Mouse (Mus musculus) hematopoietic stem cell, adult 5-6 weeks (primary cell): Measurements from ENCODE around the gene Srsf6. TPM values are rescaled to one million over a fixed set of nuclear protein-coding genes. Genes with fewer than 3 reads are reported as not detected.

Experiments
- ATAC-seq, 2 experiments: fragments of 125-278 bp in 1 of 2; replicated peaks in 1 of 2; 2 replicates each; pipeline ENCODE4 v1.8.0; 2016 to 2017; ENCODE audit warnings: inconsistent platforms in 2 of 2, mild to moderate bottlenecking in 2 of 2, moderate number of reproducible peaks in 2 of 2, low read depth in 1 of 2, moderate TSS enrichment in 1 of 2; ENCODE audit not compliant: low FRiP score in 2 of 2, poor library complexity in 2 of 2, severe bottlenecking in 2 of 2, insufficient read depth in 1 of 2, low TSS enrichment in 1 of 2
- total RNA-seq: library from RNA; stranded (forward); fragments of 172-1452, 232-1000 nt; gene quantifications from 2 replicates; pipeline ENCODE4 v1.2.3, GENCODE M21; 2017

The Srsf6 gene
- total RNA-seq, 1 experiment from 2014 or later: 272 TPM

DNA sequence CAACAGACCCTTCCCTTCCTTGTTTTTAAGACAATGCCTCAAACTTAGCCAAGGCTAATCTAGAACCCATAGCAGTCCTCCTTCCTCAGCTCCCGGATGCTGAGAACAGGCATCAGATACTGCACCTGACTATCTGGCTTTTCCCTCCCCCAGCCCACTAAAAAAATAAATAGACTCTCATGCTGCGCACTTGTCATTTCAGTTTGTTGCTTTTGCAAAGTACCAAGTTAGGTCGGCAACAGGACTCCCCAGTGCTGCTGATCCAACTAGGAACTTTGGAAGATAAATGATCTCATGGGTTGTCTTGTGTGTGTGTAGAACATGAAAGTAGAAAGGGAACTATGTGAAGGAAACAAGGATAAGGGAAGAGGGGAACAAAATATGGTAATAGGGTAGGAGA lies 1.6 kb upstream of the Srsf6 start:
- no peak for ATAC-seq

DNA sequence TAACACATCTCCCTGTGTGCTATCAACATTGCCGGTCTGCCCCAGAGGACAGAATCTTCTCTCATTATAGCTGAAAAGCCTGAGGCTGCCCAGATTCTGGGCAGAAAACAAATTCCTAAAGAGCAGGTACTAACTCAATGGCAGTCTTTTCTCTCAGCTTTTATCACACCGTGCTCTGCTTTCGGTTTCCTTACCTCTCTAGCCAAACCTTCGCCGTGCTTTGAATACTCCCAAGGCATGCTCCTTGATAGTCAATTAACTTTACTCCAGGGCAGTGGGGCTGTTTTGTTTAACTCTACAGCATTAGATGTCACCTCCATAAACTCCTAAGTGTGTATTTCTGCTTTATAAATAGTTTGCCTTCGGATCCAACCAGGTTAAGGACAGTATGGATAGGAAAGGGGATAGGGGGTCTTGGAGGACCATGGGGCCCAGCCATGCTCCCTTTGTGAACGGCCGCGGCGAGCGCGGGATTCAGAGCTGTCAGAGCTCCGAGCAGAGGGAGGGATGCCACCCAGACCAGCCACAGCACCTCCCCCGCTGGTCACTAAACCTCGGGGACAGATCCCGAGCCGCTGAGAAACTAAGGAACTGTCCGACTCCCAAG lies 709 bp upstream of the Srsf6 start:
- peak; percentile 40 to 63 for ATAC-seq

DNA sequence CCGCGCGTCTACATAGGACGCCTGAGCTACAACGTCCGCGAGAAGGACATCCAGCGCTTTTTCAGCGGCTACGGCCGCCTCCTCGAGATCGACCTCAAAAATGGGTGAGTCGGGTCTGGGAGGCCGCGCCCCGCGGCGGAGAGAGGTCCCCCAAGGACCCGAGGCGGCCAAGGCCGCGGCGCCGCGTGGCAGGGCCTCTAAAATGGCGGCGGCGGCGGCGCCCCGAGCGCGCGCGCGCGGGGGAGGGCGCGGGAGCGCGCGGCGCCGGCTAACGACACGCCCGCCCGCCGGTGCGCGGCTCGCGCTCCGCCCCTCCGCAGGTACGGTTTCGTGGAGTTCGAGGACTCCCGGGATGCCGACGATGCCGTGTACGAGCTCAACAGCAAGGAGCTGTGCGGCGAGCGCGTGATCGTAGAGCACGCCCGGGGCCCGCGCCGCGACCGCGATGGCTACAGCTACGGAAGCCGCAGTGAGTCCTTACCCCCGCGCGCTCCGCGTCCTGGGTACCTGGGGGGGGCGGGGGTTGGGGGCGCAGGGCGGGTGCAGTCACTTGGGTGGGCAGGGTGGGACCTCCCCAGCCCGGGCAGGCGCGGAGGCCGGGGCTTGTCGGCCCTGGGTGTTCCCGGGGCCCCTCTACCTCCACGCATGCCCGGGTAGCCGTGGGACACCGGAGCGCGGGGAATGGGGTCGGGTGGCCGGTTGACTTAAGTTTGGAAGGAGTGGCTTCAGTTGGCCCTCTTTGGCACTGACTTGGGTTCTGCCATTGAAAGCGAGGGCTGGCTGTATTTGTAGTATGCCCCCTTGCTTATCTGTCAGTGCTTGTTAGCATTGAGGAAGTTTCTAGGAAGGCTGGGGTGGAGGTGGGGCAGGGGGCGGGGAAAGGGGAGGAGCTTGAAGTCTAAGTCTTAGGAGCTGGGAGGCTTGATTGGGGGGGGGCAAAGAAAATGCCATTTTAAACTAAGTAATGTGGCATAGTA lies 634 bp downstream of the Srsf6 start:
- peak; percentile 13 to 51; a peak in 3 of 4 replicates for ATAC-seq

DNA sequence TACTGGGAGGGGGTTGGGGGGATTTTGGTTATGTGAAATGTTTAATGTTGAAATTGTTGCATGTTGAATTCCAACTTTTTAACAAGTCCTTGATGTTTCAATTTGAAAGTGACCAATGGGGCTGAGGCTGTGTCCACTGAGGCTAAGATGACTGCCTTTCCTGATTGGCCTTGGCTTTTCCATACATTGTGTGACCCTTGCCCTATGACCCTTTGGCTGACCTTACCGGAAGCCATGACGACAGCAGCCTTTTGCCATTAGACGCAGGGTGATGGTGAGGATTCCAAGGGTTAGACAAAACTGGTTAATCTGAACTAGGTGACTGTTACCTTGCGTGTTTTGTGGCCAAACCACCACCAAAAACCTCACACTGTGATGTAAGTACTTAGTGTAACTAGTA lies 1.4 kb downstream of the Srsf6 start:
- ATAC-seq: no peak

DNA sequence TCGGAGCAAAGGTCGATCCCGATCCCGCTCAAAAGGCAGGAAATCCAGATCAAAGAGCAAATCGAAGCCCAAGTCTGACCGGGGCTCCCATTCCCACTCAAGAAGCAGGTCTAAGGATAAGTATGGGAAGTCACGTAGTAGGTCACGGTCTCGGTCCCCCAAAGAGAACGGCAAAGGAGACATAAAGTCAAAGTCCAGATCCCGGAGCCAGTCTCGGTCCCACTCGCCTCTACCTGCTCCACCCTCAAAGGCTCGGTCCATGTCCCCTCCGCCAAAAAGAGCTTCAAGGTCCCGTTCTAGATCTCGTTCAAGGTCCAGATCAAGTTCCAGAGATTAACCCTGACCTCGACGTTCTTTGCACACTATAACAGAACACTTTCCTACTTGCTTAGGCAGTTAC lies 3.1 kb downstream of the Srsf6 start:
- ATAC-seq: no peak

DNA sequence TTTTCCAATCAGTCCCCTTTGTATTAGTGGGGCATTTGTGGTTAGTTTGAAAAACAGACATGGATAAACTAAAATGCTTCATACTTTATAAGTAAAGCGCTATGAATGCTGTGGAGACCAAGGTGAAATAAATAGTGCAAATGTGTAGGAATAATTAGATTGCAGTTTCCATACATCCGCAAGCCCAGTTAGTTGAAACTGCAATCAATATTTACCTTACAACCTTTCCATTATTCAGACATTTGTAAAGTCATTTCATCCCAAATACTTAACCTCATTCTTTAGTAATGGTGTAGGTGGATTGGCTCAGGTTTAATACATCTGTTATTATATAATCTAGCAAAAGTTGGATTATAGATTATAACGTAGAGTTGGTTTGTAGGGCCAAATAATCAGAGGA lies 4.4 kb downstream of the Srsf6 start:
- ATAC-seq: no peak

DNA sequence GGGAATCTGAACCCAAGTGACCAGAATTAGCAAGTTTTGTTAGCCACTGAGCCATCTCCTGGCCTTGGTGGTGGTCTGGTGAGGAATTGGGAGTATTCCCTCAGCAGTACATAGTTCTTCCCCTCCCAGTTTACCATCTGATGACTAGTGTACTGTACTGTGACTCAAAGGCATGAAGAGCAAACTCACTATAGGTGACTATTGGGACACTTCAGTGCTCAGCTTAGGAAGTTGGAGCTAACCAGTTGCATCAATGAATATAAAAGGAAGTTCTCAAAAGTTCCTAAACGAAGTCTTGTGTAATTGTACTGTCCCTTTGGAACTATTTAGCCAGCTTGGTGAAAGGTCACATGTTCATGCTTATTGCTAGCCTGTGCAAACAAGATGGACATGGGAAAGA lies 8.2 kb downstream of the Srsf6 start:
- ATAC-seq: no peak

DNA sequence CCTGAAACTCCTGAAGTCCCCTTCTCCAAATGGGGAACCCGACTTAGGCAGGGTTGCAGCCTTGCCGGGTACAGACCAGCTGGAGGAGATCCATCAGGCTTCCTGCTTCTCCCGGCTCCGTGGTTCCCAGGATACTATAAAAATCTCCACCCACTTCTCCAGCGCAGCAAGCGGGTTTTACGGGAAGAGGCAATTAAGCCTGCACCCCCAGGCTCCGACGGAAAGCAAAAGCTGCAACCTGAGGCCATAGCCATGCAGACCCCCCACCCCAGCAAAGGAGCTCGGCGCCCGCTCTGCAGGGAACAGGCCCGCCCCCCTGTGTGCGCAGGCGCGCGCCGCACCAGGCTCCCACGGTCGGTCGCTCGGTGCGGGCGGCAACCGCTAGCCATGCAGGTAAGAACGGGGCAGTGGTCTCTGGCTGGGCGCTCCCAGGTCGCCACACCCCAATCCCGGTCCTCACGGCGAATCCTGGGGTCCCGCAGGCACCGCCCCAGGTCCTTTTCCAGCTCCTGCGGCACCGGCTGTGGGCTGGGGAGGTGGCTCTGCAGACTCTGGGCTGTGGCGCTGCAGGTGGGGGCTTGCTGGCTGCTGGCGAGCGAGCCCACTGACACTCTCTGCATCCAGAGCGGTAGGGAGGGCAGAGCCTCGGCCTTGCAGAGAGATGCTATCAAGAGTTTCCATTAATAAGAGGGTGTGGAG lies 12.0 kb downstream of the Srsf6 start, which contains the start of gene L3mbtl1:
L3mbtl1 (plus strand) TSS at position 325 of the 699 bp plus-strand sequence.
- 0 out of 4 replicates have a peak, but pooled peaks of 1 of the 2 experiments have one; percentile 16 for ATAC-seq

DNA sequence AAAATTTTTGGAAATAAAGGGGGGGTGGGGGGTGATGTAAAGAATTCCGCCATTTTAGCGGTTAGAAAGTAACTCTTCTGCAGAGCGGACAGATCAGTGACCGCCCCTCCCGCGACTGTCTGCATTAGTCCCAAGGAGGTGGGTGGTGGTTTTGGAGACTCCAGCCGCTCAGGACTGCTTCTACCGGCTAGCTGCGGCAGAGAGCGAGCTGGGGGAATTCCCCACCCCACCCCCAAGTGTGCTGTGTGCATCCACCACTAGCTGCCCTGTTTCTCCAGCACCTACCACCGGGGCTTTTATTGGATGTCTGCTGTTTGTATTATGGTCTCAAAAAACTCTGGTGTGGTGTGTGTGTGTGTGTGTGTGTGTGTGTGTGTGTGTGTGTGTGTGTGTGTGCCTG lies 12.6 kb downstream of the Srsf6 start:
- ATAC-seq: peak in 1 of 2 experiments; percentile 46; a peak in 1 of 4 replicates

DNA sequence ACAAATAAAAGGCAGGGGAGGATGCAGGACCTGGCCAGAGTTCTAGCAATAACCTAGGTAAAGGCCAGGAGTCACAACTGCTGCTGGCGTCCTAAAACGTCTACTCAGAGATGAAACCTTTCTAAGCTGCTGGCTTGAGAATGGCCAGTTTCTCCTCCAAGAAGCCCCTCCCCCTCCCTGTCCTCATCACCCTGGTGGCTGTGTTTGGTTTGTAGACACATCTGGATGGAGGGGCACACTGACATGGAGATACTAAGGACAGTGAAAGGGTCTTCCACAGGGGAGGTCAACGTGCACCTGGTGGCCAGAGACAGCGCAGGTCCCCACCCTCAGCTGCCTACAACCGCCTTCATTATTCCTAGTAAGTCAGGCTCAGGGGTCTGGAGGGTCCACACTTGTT lies 15.6 kb downstream of the Srsf6 start:
- no peak for ATAC-seq

DNA sequence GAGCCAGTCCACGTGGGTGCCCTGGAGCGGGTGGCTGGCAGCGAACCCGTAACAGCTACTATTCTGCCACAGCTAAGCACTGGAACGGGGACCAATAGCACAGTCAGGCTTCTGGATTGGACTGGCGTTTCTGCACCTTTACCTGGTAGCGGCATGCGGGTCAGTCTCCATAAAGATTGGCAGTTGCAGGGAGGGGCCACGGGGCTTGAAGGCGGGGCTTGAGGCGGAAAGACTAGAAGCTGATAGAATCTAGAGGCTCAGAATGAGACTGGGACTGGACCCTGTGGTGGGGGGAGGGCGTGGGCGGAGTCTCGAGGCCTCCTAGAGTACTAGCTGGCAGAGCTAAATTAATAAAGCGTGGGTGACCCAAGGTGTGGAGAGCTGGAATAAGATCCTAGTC lies 16.4 kb downstream of the Srsf6 start:
- no peak for ATAC-seq

DNA sequence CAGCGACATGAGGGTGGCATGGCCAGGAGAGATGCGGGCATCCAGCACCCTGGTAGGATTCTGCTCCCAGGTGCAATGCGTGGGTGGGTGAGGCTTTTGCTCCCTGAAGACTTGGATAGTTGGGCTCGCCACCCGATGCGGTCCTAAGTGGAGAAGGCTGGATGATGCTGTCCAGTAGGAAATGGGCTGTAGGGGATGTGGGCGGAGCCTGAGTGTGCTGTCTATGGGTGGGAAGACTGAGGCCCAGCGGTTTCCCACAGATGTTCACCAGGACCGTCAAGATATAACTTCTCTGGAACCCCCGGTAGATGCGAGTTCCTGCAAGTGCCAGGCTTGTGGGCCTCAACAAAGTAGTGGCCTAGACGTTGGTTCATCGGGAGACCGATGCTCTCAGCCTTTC lies 16.9 kb downstream of the Srsf6 start:
- no peak for ATAC-seq

DNA sequence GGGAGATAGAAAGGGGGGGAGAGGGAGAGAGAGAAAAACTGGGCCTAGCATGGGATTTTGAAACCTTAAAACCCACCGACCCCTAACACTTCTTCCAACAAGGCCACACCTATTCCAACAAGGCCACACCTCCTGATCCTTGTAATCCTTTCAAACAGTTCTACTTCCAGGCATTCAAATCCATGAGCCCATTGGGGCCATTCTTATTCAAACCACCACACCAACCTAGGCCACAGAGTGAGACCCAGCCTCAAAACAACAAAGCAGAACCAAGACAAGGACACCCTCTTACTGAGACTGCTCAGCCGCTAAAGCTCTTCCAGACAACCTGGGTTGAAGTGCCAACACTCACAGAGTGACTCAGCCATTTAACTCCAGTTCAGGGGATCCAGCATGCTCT lies 19.4 kb downstream of the Srsf6 start:
- ATAC-seq: no peak

DNA sequence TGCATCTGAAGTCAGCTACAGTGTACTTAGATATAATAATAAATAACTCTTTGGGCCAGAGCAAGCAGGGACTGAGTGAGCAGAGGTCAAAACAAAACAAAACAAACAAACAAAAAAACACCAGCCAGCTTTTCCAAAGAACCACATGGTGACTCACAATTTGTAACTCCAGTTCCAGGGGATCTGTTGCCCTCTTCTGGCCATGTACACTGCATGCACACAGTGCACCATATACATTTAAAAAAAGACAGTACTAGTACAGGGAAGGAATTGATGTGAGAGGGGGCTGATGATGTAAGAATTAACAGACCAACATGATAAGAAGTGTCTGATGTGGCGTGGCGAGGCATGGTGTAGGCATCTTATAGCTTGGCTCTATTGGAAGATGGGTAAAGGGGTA lies 25.5 kb downstream of the Srsf6 start:
- no peak for ATAC-seq

DNA sequence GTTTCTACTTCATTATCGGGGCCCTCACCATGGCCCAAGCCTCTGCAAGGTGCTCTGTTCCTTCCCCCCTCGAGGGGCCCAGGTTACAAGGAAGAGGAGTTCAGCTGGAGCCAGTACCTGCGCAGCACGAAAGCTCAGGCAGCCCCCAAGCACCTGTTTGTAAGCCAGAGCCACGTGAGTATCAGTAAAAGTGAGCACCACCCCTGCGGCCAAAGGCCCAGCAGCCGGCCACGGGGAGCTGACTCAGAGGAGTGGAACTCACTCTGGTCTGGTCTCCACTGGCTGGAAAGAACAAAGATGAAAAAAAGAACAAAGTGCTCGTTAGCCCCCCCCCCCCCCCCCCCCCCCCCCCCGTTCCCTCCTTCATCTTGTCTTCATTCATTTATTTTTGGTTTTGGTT lies 30.0 kb downstream of the Srsf6 start:
- ATAC-seq: no peak

DNA sequence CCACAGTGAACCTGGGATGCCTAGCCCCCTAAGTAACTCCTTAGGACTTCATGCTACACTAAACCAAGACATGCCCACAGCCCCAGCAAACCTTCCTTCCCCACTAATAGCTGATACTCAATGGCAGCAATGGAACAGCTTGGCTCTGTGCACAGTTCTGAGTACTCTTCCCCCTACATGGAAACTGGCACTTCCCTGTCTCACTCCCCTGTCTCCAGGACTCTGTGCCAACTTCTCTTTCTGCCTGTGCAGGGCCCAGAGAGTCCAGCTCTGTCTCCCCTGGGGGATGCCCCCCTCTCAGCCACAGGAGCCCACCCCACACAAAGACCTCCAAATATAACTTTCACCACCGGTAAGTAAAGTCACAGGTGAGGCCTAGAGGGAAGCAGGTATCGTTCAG lies 35.4 kb downstream of the Srsf6 start:
- no peak for ATAC-seq

DNA sequence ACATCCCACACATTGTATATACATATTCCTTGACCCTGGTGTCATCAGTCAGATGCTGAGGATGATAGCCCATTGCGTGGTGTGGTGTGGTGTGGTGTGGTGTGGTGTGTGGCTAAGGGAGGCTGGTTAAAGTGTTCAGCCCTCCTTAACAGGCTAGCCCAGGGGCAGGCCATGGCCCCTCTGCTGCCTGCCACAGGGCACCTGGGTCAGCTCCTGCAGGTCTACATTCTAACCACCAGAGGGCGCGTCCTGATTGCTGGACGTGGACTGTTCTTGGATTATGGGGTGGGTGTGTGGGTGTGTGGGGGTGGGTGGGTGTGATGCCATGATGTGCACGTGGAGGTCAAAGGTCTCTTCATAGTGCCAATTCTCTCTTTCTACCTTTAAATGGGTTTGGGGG lies 37.0 kb downstream of the Srsf6 start:
- peak; percentile 65 to 74 for ATAC-seq

DNA sequence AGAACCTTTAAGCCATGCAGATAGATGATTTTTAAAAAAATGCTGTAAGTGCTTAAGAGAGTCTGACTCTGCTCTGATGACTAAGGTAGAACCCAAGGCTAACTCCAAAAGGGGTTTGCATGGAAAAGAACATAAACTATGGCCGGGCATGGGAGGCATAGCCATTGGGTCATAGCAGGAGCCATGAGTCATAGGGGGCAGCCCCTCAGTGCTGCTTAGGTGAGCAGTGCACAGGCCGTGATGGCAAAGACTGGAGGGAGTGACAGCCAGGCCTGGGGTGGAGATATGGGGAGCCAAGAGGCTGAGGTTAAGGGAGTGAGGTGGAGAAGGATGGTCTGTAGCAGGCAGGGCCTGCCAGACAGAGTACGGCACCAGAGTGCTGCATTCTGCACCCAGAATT lies 37.8 kb downstream of the Srsf6 start:
- ATAC-seq: no peak
